In genomic region chr5:20942523-20942922, GRCm38 (mm10) we compare ENCODE assay signal across 18 mouse cellular contexts. TPM values are rescaled to one million over a fixed set of nuclear protein-coding genes. Genes with fewer than 3 reads are reported as not detected.
A peak's percentile ranks its signal among the peaks of the same experiment; 100 is the strongest.
DNase-seq lines count a peak whose midpoint lies in the region; ATAC-seq and TF ChIP-seq lines count a peak whose summit lies in the region.
"Had no signal": no experiment of that assay in that cellular context is flagged by ENCODE, and none has a peak within 500 bp of the region (broad histone marks: within the 10 kb centered on the region; RNA-seq: fewer than 3 reads in every experiment).

No protein-coding gene starts in this region.

- TF ChIP-seq CTCF in heart, postnatal 0 days (IDR thresholded peaks at IDR 0.05; ENCODE audit: low read depth): no peak
- no peak for TF ChIP-seq CTCF in hindbrain, postnatal 0 days (IDR thresholded peaks at IDR 0.05; ENCODE audit: low read depth)

- intact Hi-C loops in left cerebral cortex, postnatal 14 days (cut with DNase I): no loop called here

- DNase-seq in heart, postnatal 0 days (ENCODE audit: low spot score): no peak
- DNase-seq in heart, adult 18-20 months: no peak
- DNase-seq in CD4-positive helper T cell, adult 2 months (ENCODE audit: low read depth, low spot score): peak; percentile 41
- no peak for DNase-seq in left cerebral cortex, postnatal 14 days (ENCODE audit: low spot score in 2 of 2)
- DNase-seq in hindbrain, postnatal 0 days (ENCODE audit: low spot score): no peak
- DNase-seq: B cell, adult 2 months; cerebellum, postnatal 10 days; gastrocnemius, postnatal 36 days had no signal

- peak overlapping the region; percentile 67 for H3K27ac ChIP-seq in heart, postnatal 0 days (ENCODE audit: low read depth)
- peak overlapping the region; percentile 65 for H3K27ac ChIP-seq in liver, embryonic 16.5 days (ENCODE audit: low read length)
- no peak overlapping the region for H3K27ac ChIP-seq in intestine, embryonic 16.5 days (ENCODE audit: low read length)
- no peak overlapping the region for H3K27ac ChIP-seq in hindbrain, postnatal 0 days
- H3K27ac ChIP-seq: forebrain, embryonic 10.5 days; intestine, embryonic 15.5 days; limb, embryonic 12.5 days; lung, embryonic 15.5 days; neural tube, embryonic 13.5 days; stomach, postnatal 0 days had no signal

- 90% methylated on average over 3 of the region's 3 CpGs for WGBS in heart, postnatal 0 days
- WGBS in liver, embryonic 16.5 days (ENCODE audit: insufficient replicate concordance): 24% methylated on average over 3 of the region's 3 CpGs
- whole genome bisulfite sequencing in intestine, embryonic 16.5 days: 82% methylated on average over 3 of the region's 3 CpGs
- 93% methylated on average over 3 of the region's 3 CpGs for WGBS in hindbrain, postnatal 0 days

- H3K4me1 ChIP-seq in heart, postnatal 0 days (ENCODE audit: control insufficient read depth, insufficient read depth): peaks cover 59% of the 10 kb centered on the region
- H3K4me1 ChIP-seq in liver, embryonic 16.5 days (ENCODE audit: control insufficient read depth, low read depth, low read length): peaks cover 71% of the 10 kb centered on the region
- H3K4me1 ChIP-seq in intestine, embryonic 16.5 days (ENCODE audit: control insufficient read depth, insufficient read depth, low read length): peaks cover 17% of the 10 kb centered on the region
- no peaks in the 10 kb centered on the region; the same call in 1 of the 2 replicates for H3K4me1 ChIP-seq in hindbrain, postnatal 0 days (ENCODE audit: insufficient read depth, low read length)
- H3K4me1 ChIP-seq: limb, embryonic 12.5 days had no signal

- H3K9me3 ChIP-seq in heart, postnatal 0 days (replicated peaks; ENCODE audit: control insufficient read depth, low read length): no peaks in the 10 kb centered on the region
- no peaks in the 10 kb centered on the region for H3K9me3 ChIP-seq in liver, embryonic 16.5 days (replicated peaks; ENCODE audit: control insufficient read depth, low read length)
- H3K9me3 ChIP-seq in intestine, embryonic 16.5 days (ENCODE audit: control insufficient read depth, low read length): no peaks in the 10 kb centered on the region
- H3K9me3 ChIP-seq in hindbrain, postnatal 0 days (ENCODE audit: low read length): no peaks in the 10 kb centered on the region
- H3K9me3 ChIP-seq: forebrain, embryonic 10.5 days; heart, embryonic 15.5 days; intestine, embryonic 15.5 days; limb, embryonic 12.5 days; lung, embryonic 15.5 days; neural tube, embryonic 13.5 days had no signal

- no peak overlapping the region for H3K4me2 ChIP-seq in heart, postnatal 0 days (ENCODE audit: low read depth, low read length)
- H3K4me2 ChIP-seq in liver, embryonic 16.5 days (ENCODE audit: low read depth, low read length): peak overlapping the region; percentile 21; the same call in 1 of the 2 replicates
- H3K4me2 ChIP-seq in intestine, embryonic 16.5 days (ENCODE audit: low read depth, low read length): no peak overlapping the region
- no peak overlapping the region for H3K4me2 ChIP-seq in hindbrain, postnatal 0 days (ENCODE audit: low read depth, low read length)
- H3K4me2 ChIP-seq: heart, embryonic 15.5 days; intestine, embryonic 15.5 days; limb, embryonic 12.5 days; lung, embryonic 15.5 days; neural tube, embryonic 13.5 days had no signal

- no peaks in the 10 kb centered on the region for H3K27me3 ChIP-seq in heart, postnatal 0 days (ENCODE audit: control insufficient read depth, insufficient read depth, low read length)
- no peaks in the 10 kb centered on the region for H3K27me3 ChIP-seq in liver, embryonic 16.5 days (ENCODE audit: control insufficient read depth, insufficient read depth, low read depth, low read length)
- no peaks in the 10 kb centered on the region for H3K27me3 ChIP-seq in intestine, embryonic 16.5 days (replicated peaks; ENCODE audit: control insufficient read depth, insufficient read depth, low read length)
- H3K27me3 ChIP-seq in hindbrain, postnatal 0 days (ENCODE audit: insufficient read depth, low read length): no peaks in the 10 kb centered on the region
- H3K27me3 ChIP-seq: heart, embryonic 15.5 days; intestine, embryonic 15.5 days; limb, embryonic 12.5 days; lung, embryonic 15.5 days; neural tube, embryonic 13.5 days had no signal

- no peaks in the 10 kb centered on the region for H3K36me3 ChIP-seq in heart, postnatal 0 days (replicated peaks; ENCODE audit: control insufficient read depth, insufficient read depth, low read length)
- H3K36me3 ChIP-seq in liver, embryonic 16.5 days (ENCODE audit: control insufficient read depth, insufficient read depth): no peaks in the 10 kb centered on the region
- no peaks in the 10 kb centered on the region for H3K36me3 ChIP-seq in intestine, embryonic 16.5 days (ENCODE audit: control insufficient read depth, insufficient read depth, low read length)
- H3K36me3 ChIP-seq in hindbrain, postnatal 0 days (ENCODE audit: insufficient read depth, low read length): no peaks in the 10 kb centered on the region
- H3K36me3 ChIP-seq: heart, embryonic 15.5 days; intestine, embryonic 15.5 days; lung, embryonic 15.5 days; neural tube, embryonic 13.5 days had no signal

- no peak for ATAC-seq in heart, postnatal 0 days (ENCODE audit: insufficient read depth, low read depth)
- peak; percentile 37; the same call in 1 of the 2 replicates for ATAC-seq in erythroblast, adult 5-6 weeks (replicated peaks; ENCODE audit: low FRiP score, poor library complexity, severe bottlenecking)
- ATAC-seq in liver, embryonic 16.5 days (ENCODE audit: low read depth): peak; percentile 30; the same call in 1 of the 2 replicates
- ATAC-seq in intestine, embryonic 16.5 days: no peak
- no peak for ATAC-seq in hindbrain, postnatal 0 days
- ATAC-seq: intestine, embryonic 15.5 days had no signal

- H3K9ac ChIP-seq in heart, postnatal 0 days (replicated peaks; ENCODE audit: low read depth, low read length): no peak overlapping the region
- peak overlapping the region; percentile 44 for H3K9ac ChIP-seq in liver, embryonic 16.5 days (ENCODE audit: low read depth, low read length)
- H3K9ac ChIP-seq in intestine, embryonic 16.5 days (ENCODE audit: low read depth, low read length): no peak overlapping the region
- no peak overlapping the region for H3K9ac ChIP-seq in hindbrain, postnatal 0 days (replicated peaks; ENCODE audit: low read length)
- H3K9ac ChIP-seq: heart, embryonic 15.5 days; intestine, embryonic 15.5 days; limb, embryonic 12.5 days; lung, embryonic 15.5 days; neural tube, embryonic 13.5 days had no signal

- no peak overlapping the region for H3K4me3 ChIP-seq in heart, postnatal 0 days (ENCODE audit: low read depth, low read length)
- no peak overlapping the region for H3K4me3 ChIP-seq in liver, embryonic 16.5 days (ENCODE audit: low read depth, low read length)
- H3K4me3 ChIP-seq in intestine, embryonic 16.5 days (ENCODE audit: low read length): no peak overlapping the region
- no peak overlapping the region for H3K4me3 ChIP-seq in hindbrain, postnatal 0 days (ENCODE audit: low read length)
- H3K4me3 ChIP-seq: forebrain, embryonic 10.5 days; heart, embryonic 15.5 days; intestine, embryonic 15.5 days; limb, embryonic 12.5 days; lung, embryonic 15.5 days; neural tube, embryonic 13.5 days had no signal

- TF ChIP-seq EP300 in heart, postnatal 0 days (IDR thresholded peaks at IDR 0.05; ENCODE audit: low read depth): no peak

RNA-seq across cellular contexts. Expression of gene Rsbn1l, which starts 13.7 kb away (rescaled TPM):
- total RNA-seq in heart, postnatal 0 days (2014; rRNA removed; ENCODE audit: low replicate concordance): 8.5 and 9.1 TPM in 2 replicates
- 9.2 and 9.4 TPM in 2 replicates for polyA plus RNA-seq in heart, postnatal 0 days (2015; fragmentation: Nextera tagmentation; extraction: Ambion mirVana)
- total RNA-seq in heart, adult 18-20 months (2021): 10 to 100 TPM; 11.3 to 13.3 TPM
- 22.5 and 27.6 TPM in 2 replicates for total RNA-seq in erythroblast, adult 5-6 weeks (2015; ENCODE audit: low replicate concordance)
- total RNA-seq in erythroblast, adult 5-6 weeks (2017; ENCODE audit: low replicate concordance): 28.9 and 43.9 TPM in 2 replicates
- 3.3 and 3.7 TPM in 2 replicates for polyA plus RNA-seq in liver, embryonic 16.5 days (2015; fragmentation: Nextera tagmentation; extraction: Ambion mirVana)
- 3.0 and 3.2 TPM in 2 replicates for polyA plus RNA-seq in intestine, embryonic 16.5 days (2015; fragmentation: Nextera tagmentation; extraction: Ambion mirVana)
- total RNA-seq in left cerebral cortex, postnatal 14 days (2021): 10 to 100 TPM; 13.7 to 14.7 TPM
- 4.5 and 5.5 TPM in 2 replicates for total RNA-seq in hindbrain, postnatal 0 days (2014; rRNA removed)
- polyA plus RNA-seq in hindbrain, postnatal 0 days (2015; fragmentation: Nextera tagmentation; extraction: Ambion mirVana): 3.7 and 4.0 TPM in 2 replicates

Comparison
In these comparisons a context has a peak if more than half of its experiments do, and no peak if none do; other contexts are left out.
1. ATAC-seq: peak in erythroblast, adult 5-6 weeks (single experiment) and liver, embryonic 16.5 days (single experiment); none in heart, postnatal 0 days (single experiment), intestine, embryonic 16.5 days (single experiment) and hindbrain, postnatal 0 days (single experiment).
2. H3K27ac ChIP-seq: peak in heart, postnatal 0 days (single experiment) and liver, embryonic 16.5 days (single experiment); none in intestine, embryonic 16.5 days (single experiment) and hindbrain, postnatal 0 days (single experiment).